Mouse (Mus musculus) mouse trophoblast stem cell (cell line): ENCODE measurements around the gene Gm20388.
"Not testable (repeated sequence)": the region's sequence is repeated elsewhere in the genome, so short reads cannot be mapped to it uniquely, and the experiment has no call there.

Source experiments
- in situ Hi-C, 2 experiments: fragments of 300-500 bp; cut with MseI, MboI; formaldehyde crosslinking; loops; 2 replicates in 1 of 2; 3 replicates in 1 of 2; pipeline ENCODE4 v1.15.1; 2025

Gene Gm20388

DNA sequence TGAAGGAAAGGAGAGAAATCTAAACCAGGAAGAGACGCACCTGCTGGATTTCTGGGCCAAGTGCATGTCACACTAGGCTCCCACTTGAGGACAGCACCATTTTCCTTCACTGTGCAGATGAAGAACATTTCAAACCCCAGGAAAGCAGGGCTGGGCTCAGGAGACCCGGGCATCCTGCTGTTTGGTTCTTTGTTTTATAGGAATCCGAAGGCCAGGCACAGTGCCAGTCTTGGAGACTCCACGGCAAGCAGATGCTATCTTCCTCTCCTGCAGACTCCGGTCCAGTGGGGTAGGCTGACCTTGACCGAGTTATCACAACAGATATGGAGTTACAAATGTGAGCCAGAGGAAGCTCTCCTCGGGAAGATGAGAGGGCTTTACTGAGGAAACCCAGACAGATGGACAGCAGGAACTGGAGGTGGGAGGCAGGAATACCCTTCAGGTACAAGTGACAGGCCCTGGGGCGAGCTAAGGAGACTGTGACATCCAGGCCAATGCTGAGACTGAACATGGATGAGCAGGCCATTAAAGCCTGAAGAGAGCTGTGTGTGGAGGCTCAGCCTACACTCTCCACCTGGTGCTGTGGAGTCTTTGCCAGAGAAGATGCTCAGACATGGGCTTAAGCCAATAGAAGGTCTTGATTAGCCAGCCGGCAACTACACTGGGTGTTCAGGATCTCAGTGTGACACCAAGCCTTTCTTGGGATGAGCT lies 4231.2 kb downstream of the Gm20388 start:
- in situ Hi-C loops, result no loop called here

DNA sequence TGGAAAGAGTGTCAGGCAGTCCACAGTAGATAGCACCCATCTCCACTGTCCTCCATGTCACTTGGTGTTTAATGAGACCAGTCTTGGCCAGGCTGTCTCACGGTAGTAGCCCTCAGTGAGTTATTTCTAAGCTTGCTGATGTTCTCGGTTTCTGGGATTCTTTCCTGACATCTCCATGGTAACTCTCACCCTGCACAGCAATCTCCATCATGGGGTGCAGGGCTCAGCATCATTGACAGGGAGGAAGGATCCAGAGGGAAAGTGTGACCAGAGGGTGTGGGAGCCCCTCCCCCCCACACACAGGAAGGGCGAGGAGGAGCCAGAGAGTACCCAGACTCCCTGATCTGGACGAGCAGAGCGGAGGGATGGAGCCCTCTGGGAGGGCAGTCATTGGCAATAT lies 4232.4 kb downstream of the Gm20388 start:
- in situ Hi-C loops, result no loop called here

DNA sequence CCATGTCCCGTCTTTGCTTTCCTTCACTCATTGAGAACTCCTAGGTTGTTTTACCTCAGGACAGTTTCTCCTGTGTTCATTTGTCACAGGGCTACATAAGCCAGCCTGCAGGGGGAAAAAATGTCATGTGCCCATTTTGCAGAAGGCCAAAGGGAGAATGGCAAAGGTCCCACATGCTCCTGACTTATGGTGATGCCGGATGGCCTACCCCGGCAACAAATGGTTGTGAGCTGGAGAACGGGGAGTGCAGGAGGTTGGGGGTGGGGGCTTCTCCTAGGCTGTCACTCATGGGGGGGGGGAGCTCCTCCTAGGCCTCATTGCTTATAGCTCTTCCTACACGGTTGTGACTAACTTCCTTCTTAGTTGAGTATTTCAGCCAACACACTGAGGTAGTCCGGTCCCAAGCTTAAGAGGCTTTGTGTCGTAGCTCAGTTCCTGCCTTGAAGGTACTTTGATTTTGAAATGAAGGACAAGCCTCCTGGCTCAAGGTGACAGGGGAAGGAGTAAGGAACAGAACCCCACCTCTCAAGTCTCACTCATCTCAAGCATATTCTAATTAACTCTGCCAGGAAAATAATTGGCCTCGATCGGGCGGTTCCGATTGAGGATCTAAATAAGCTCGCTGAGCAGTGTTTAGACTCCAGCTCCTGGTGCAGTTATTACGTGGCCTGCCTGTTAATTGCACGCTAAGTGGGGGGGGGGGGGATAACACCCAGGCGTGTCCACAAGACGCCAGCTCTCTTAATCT lies 4233.4 kb downstream of the Gm20388 start:
- in situ Hi-C loops, result no loop called here

DNA sequence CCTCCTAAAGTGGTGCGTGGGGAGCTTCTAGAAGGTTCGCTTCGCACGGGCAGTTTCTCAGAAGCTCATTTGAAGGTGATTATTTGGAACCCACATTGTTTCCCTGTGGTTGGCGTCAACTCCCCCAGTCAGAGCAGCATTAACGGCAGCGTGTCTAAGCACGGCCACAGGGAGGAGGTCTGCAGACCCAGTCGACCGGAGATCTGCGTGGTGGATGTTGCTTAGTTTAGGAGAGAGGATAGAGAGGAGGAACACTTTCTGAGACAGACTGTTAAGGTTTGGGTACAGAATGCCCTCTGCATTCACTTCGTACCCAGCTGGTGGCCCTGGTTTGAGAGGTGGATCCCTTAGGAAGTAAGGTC lies 4234.0 kb downstream of the Gm20388 start:
- in situ Hi-C loops, result no loop called here

- in situ Hi-C loops, result no loop called here
Measured at GRCm38 (mm10) chr8:124146286-124146685, 4235.6 kb downstream of the Gm20388 start.

DNA sequence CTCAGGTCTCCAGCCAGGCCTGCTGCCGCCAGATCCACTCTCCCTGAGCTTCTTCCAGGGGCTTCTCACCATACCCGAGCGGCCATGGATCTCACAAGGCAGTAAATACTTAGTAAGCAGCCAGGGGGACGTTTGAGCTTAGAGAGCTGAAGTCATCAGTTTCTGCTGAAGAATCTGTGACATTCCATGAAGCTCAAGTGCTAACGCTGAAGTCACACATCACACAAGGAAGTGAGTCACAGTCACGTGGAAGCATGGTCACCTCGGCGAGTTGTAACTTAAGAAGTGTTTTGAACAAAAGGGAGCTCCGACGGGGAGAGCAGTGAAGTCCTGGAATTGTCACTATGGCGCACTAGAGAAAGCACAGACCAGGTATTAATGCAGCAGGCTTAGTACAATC lies 4239.4 kb downstream of the Gm20388 start:
- in situ Hi-C loops, result no loop called here

- in situ Hi-C loops, result no loop called here
Measured at GRCm38 (mm10) chr8:124150536-124150935, 4239.9 kb downstream of the Gm20388 start.

DNA sequence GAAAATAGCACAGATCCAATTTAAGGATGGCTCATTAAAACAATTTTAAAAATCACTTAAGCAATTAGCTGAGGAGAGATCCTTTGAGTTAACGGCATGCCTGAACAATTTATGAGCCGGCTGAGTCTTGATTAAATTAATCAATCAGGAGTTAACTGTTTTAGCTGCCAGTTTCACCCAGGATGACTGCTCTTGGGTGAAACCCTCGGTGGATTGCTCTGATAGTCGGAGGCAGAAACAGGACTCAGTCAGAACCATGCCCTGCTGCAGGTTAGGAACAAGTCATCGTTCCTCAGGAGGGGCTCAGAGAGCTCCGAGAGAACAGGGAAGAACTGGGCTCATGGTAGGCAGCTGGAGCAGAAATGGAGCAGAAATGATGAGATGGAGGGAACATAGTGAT lies 4241.2 kb downstream of the Gm20388 start:
- in situ Hi-C loops, result no loop called here

DNA sequence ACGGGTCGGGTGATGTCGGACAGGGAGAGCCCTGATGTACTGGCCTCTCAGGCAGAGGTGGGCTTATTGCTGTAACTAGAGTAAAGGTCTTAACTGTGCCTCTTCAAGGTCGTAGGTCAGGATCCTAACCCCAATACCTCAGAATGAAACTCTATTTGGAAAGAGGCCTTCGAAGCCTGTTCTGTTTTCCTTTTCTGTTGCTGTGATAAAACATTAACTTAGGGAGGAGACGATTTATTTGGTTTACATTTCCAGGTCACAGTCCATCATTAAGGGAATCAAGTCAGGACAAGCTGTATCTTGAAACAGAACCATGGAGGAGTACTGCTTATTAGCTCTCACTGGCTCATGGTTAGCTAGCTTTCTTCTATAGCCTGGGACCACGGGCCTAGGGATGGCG lies 4242.1 kb downstream of the Gm20388 start:
- in situ Hi-C loops, result no loop called here

GRCm38 (mm10) chr8:124156324-124156723 lies 4245.7 kb downstream of the Gm20388 start:
- in situ Hi-C loops, result no loop called here

DNA sequence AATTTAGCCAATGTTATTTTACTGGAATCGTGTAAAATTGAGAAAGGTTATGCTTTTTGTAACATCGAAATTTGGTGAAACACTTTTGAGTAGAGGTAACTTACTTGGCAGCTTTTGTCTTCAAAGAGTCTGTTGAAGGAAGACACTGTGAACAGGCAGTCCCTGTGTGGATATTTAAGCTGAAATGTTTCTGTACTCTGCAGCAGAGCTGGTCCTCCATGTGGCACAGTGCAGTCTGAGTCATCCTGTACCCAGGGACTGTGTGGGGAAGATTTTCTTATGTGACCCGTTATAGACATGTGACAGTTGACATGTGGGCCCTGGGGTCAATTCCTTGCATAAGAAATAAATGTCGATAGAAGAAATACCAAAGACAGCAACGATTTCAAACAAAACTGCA lies 4251.0 kb downstream of the Gm20388 start:
- in situ Hi-C loops, result no loop called here

GRCm38 (mm10) chr8:124163258-124163657 lies 4252.6 kb downstream of the Gm20388 start:
- in situ Hi-C loops, result no loop called here

DNA sequence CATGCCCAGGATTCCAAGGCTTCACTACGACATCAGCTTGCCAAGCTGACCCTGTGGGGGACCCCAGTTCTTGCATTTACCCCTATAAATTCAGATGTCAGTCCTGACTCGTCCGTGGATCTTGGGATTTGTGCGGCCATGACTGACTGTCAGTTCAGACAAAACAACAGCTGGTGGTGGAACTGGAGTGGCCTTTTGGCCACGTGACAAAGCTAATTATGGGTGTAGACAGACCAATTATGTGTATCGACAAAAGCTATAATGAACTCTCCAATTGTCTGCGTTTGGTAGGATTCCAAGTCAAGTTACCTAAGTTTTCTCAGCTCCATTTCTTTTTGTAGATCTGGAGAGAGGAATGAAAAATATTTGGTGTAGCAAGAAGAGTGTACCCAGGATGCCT lies 4259.1 kb downstream of the Gm20388 start:
- in situ Hi-C loops, result no loop called here

- in situ Hi-C loops, result no loop called here
Measured at GRCm38 (mm10) chr8:124170671-124171070, 4260.0 kb downstream of the Gm20388 start.

- in situ Hi-C loops, result no loop called here
Measured at GRCm38 (mm10) chr8:124171557-124172528, 4261.2 kb downstream of the Gm20388 start.

GRCm38 (mm10) chr8:124173688-124174087 lies 4263.0 kb downstream of the Gm20388 start:
- in situ Hi-C loops, result no loop called here

- in situ Hi-C loops, result no loop called here
Measured at GRCm38 (mm10) chr8:124176133-124176532, 4265.5 kb downstream of the Gm20388 start.

GRCm38 (mm10) chr8:124177092-124177491 lies 4266.5 kb downstream of the Gm20388 start:
- in situ Hi-C loops, result not testable (repeated sequence)

- in situ Hi-C loops, result no loop called here
Measured at GRCm38 (mm10) chr8:124180681-124181445, 4270.2 kb downstream of the Gm20388 start.

- in situ Hi-C loops, result no loop called here
Measured at GRCm38 (mm10) chr8:124181751-124182150, 4271.1 kb downstream of the Gm20388 start.

DNA sequence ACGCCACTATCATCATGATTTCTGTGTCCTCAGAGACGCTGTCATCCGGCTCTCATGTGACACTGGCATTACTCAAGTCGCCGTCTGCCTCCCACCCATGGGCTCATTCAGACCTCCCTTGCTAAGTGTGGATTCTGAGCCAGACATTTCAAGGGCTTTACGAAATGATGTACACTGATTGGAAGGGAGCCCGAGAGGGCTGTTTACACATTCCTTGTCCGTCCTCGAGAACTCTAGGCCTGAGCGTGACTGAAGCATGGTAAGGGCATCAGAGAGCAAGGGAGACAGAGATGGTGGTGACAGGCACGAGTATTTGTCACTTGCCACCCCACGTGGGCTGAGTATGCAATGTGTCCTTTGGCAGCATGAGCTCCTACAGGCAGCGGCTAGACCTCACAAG lies 4271.6 kb downstream of the Gm20388 start:
- in situ Hi-C loops, result no loop called here
